Mouse (Mus musculus) embryo, embryonic 11.5 days (tissue): ENCODE measurements at regions not wholly inside any gene's neighbourhood (a gene's known extent, or its start where the extent isn't known, plus 50 kb on each side); places are given as distances from the start of the nearest gene placed in this dataset.

Experiments used
- DNase-seq: peaks from one replicate; pipeline ENCODE4 v3.0.0-alpha.2; 2012; ENCODE audit warnings: low read depth, low spot score

GRCm38 (mm10) chr4:47534959-47535358 is 60.5 kb downstream of the Sec61b start:
- DNase-seq, result no peak

DNA sequence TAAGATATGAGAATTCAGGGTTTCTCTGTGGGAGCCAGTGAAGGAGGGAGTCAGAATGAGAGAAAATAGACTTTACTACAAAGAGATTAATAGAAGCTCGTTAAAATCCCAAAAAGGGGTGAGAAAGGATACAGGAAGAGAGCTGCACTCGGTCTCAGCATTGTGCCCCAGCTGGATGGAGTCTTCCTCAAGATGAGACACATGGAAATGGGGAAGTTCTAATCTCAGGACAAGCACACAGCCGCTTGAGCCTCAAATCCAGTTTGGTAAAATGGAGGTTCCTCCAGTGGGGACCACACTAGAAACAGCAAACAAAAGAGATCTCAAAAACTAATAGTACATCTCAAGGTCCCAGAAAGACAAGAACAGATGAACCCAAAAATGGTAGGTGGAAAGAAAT is 93.2 kb downstream of the Sec61b start:
- DNase-seq, result no peak

- DNase-seq, result no peak
Observed at GRCm38 (mm10) chr4:47570846-47571245, 96.4 kb downstream of the Sec61b start.

GRCm38 (mm10) chr4:47576011-47576410 is 101.6 kb downstream of the Sec61b start:
- no peak for DNase-seq

- no peak for DNase-seq
Observed at GRCm38 (mm10) chr4:47577490-47577889, 103.0 kb downstream of the Sec61b start.

GRCm38 (mm10) chr4:47578637-47579036 is 104.2 kb downstream of the Sec61b start:
- DNase-seq, result no peak

DNA sequence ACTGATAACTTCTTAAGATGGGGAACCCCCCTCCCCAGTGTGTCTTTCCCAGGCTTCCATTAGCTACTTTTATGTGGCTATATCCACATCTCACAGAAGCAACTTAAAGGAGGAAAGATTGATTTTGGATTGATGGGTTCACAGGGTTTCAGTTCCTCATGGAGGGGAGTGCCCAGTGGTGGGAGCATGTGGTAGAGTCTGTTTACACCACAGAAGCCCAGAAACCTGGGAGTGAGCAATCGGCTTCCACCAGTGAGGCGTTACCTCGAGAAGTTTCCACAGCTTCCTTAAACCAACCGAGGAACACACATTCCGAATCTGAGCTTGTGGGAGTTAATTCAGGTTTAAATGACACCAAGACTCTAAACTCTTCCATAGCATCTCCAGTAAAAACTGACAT is 106.1 kb downstream of the Sec61b start:
- no peak for DNase-seq

- no peak for DNase-seq
Observed at GRCm38 (mm10) chr4:47587256-47587655, 112.8 kb downstream of the Sec61b start.

DNA sequence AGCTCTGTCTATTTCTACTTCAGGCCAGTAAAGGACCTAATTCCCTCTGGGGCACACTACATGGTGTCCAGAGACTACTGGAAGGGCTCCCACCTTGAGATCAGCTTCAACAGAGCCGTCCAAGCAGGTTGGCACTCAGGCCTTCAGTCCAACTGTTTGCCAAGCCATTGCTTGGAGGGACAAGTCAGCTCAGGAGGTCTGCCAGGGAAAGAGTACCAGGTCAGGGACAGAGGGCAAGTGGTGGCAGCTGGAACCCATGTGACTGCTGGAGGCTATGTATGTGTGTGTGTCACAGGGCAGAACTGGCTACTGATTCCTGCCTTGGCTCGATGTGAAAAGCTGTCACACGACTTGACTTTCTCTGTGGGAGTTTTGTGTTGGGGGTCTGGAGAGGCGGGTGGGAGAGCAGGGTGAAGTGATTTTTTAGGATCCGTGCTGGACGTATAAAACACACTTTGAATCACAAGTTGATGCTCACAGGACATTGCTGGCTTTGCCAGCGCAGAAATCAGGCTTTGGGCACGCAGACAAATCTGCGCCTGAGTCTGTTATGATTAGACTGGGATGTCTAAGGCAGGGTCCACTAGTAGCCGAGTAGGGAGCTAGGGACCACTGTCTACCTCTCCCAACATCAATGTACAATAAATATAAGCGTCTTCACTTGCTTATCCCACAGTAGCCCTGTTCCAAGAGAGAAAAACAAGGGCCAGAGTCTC is 118.0 kb downstream of the Sec61b start:
- DNase-seq, result no peak

- DNase-seq, result no peak
Observed at GRCm38 (mm10) chr4:47593155-47593554, 118.7 kb downstream of the Sec61b start.

GRCm38 (mm10) chr4:47594171-47594570 is 119.7 kb downstream of the Sec61b start:
- DNase-seq, result no peak

- DNase-seq, result no peak
Observed at GRCm38 (mm10) chr4:47595841-47596240, 121.4 kb downstream of the Sec61b start.

- no peak for DNase-seq
Observed at GRCm38 (mm10) chr4:47597586-47597985, 123.1 kb downstream of the Sec61b start.

DNA sequence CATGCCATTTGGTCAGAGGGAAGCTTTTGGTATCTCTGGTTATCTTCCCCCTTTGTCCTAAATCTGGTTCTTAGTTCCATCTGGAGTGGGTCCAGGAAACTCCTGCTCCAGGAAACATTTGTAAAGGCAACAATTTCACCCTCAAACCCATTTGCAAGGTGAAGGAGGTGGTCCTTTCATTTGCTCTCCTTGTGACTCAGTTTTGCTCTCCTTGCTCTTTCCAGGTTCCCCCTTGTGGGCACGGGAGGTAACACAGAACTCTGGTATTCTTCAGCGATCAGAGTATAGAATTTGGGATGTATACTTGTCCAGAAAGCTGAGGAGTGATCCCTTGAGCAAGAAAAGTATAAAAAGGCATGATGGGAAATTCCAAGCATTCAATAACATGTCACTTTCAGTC is 123.8 kb downstream of the Sec61b start:
- DNase-seq, result no peak

DNA sequence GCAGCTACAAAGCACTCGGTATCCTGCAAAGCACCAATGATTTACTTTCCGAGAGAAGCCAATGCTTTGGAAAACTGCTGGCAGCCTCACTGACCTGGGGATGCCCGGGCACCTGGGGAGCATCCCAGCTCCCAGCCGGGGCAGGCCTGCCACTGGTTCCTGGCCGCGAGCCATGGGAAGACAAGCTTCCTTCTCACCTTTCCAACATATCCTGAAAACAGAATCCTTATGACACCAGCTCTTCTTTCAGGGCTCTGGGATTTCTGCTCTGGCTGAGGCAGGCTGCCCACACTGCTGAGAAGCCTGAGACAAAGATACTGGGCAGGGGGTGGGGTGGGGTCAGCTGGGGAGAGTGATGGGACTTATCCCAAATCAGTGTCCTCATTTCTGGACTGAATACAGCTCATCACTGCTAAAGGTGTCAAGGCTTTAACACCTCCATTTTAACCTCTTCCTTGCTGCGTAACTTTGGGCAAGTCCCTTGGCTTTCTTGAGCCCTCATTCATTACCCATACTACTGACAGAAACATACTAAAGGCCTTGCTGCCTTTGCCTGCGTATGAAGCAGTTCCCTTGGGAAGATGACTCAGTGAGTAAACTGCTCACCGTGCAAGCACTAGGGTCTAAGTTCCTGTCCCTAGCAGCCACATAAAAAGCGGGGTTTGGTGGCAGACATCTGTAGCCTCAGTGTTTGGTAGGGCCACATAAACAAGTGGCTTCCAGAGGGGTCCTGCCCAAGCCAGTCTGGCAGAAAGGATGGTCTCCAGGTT is 127.0 kb downstream of the Sec61b start:
- DNase-seq, result no peak

GRCm38 (mm10) chr4:47603378-47603777 is 128.9 kb downstream of the Sec61b start:
- DNase-seq, result no peak

GRCm38 (mm10) chr4:47603847-47604397 is 129.5 kb downstream of the Sec61b start:
- no peak for DNase-seq

DNA sequence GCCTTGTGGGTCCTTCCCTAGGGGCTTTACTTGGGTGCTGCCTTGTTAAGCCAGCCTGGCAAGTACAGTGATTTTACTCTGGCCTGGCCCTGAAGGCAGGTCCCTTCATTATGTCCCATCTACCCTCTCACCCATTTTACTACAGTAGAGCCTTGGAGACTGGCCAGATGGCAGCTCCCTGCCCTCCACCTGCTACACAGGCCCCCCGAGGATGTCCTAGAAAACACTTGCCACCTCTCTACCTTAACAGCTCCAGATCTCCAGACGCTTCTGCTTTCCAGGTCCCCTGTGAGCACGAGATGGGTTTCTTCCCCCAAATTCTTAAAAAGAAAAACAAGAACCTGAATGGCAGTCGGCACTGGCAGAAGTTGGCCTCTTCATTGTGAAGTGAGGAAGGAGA is 131.2 kb downstream of the Sec61b start:
- DNase-seq, result no peak

DNA sequence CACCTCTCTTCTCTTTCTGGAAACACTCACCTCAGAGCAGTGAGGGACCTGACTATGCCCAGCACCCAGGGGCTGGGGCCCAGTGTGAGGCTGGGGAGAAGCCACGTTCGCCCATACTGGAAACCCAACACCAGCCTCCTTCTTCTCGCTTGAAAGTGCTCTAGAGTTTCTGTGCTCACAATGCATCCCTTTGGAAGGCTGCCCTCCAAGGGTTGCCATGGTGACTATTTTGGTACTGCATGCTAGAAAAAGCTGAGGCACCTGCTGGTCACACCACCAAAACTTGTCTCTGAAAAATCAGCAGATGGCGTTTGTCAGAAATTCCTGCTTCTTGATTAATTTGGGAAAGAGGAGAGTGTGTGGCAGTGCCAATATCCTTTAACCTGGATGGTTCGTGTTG is 134.2 kb downstream of the Sec61b start:
- DNase-seq, result no peak

- DNase-seq, result no peak
Observed at GRCm38 (mm10) chr4:47610913-47611312, 136.5 kb downstream of the Sec61b start.

DNA sequence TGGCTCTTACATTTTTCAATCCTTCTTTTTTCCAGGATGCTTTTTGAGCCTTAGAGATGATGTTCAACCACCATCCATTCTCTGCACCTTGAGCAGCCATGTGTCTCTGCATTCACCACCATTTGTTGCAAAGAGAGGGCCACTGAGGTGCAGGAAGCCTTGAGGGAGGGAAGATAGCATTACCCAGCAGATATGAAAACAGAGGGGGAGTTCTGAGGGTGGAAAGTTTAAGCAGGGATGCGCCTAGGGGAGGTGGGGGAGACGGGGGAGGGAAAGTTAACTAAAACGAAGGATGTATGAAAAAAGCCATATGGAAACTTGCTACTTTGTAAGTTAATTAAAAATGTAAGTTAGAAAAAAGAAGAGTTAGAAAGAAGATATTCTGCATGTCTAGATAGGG is 142.1 kb downstream of the Sec61b start:
- DNase-seq, result no peak

DNA sequence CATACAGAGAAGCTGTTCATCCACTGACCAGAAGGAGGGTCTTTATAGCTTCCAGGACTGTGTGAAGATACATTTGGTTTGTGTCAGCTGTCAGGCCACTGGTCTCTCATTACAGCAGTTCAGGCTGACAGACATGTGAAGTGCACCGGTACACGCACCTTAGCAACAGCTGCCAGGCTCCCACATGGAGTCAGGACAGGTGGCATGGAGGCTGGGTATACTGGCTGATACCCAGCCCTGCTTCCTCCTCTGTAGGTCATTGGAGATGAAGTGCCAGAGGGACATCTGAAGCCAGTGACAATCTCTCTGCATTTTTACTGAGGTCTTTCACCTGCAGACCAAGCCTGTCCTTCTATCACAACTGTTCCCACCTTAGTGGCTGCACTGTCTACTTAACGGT is 146.2 kb downstream of the Sec61b start:
- DNase-seq, result no peak
